Mouse (Mus musculus): ENCODE results near the gene Scoc.

DNA sequence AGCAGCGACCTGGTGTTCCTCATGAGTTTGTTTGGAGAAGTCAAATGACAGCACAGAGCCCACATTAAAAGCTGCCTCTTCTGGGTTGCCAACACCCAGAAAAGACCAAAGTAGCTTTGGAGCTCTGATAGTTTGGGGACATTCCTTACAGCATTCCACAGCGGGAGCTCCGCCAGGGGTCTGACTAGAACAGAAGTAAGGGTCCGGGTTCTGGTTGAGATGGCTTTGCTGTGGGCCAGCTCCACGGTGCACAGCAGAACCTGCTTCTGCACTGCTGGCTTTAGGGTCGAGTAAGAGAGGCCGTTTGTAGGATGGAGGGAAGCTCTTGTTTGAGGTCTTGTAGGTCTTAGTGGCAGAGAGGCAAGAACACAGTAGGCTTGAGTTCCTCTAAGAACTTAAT is 49.7 kb downstream of the Scoc start:
- TF ChIP-seq CTCF (IDR thresholded peaks at IDR 0.05; ENCODE audit: insufficient read depth, low read depth, low read length) (no peak), POLR2A (IDR thresholded peaks at IDR 0.05; ENCODE audit: insufficient read depth, low read depth, low read length) (no peak)

All from olfactory bulb, adult 2 months (tissue).